Mouse (Mus musculus) layer of hippocampus, postnatal 10 days (tissue): Measurements from ENCODE around the gene Tec. TPM values are rescaled to one million over a fixed set of nuclear protein-coding genes. Genes with fewer than 3 reads are reported as not detected.
A peak's percentile ranks its signal among the peaks of the same experiment; 100 is the strongest.

Experiments used
- DNase-seq, 2 experiments: peaks; one replicate each; pipeline ENCODE4 v3.0.0; 2021; ENCODE audit warnings: low spot score in 2 of 2
- long read RNA-seq: library from polyadenylated mRNA; stranded (forward); transcript quantifications from one replicate; pipeline ENCODE4 v2.0.0, GENCODE M21; 2023
- total RNA-seq, 2 experiments: library from RNA; stranded (reverse); gene quantifications; 2 replicates each; pipeline ENCODE4 v1.2.3; 2021

The Tec gene
- 1 to 10 TPM; 2.1 to 2.4 TPM for total RNA-seq
- long read RNA-seq, result 0 reads

- peak; percentile 78 to 87 for DNase-seq
Measured at GRCm38 (mm10) chr5:72868091-72868875, at the start of gene Tec. Tec (minus strand) TSS chr5:72868483.

- DNase-seq, result no peak
Measured at GRCm38 (mm10) chr5:72916851-72917250, 48.6 kb upstream of the Tec start.

- DNase-seq, result no peak
Measured at GRCm38 (mm10) chr5:72916048-72916447, 47.8 kb upstream of the Tec start.

GRCm38 (mm10) chr5:72914633-72915561 lies 46.6 kb upstream of the Tec start:
- peak; percentile 59 to 71 for DNase-seq

- DNase-seq, result peak; percentile 97 to 98
Measured at GRCm38 (mm10) chr5:72913648-72914557, 45.6 kb upstream of the Tec start, which contains the start of gene Slain2. Slain2 (plus strand) TSS chr5:72914304.

GRCm38 (mm10) chr5:72911284-72911683 lies 43.0 kb upstream of the Tec start:
- DNase-seq, result no peak

- DNase-seq, result no peak
Measured at GRCm38 (mm10) chr5:72910373-72910772, 42.1 kb upstream of the Tec start.

GRCm38 (mm10) chr5:72909363-72909762 lies 41.1 kb upstream of the Tec start:
- DNase-seq, result no peak

GRCm38 (mm10) chr5:72908324-72908936 lies 40.1 kb upstream of the Tec start:
- no peak for DNase-seq

- DNase-seq, result no peak
Measured at GRCm38 (mm10) chr5:72907402-72907801, 39.1 kb upstream of the Tec start.

GRCm38 (mm10) chr5:72904903-72905790 lies 36.9 kb upstream of the Tec start:
- no peak for DNase-seq

- DNase-seq, result no peak
Measured at GRCm38 (mm10) chr5:72902876-72903516, 34.7 kb upstream of the Tec start.

- no peak for DNase-seq
Measured at GRCm38 (mm10) chr5:72902312-72902711, 34.0 kb upstream of the Tec start.

- no peak for DNase-seq
Measured at GRCm38 (mm10) chr5:72901866-72902265, 33.6 kb upstream of the Tec start.

GRCm38 (mm10) chr5:72899255-72899654 lies 31.0 kb upstream of the Tec start:
- DNase-seq, result no peak

GRCm38 (mm10) chr5:72897998-72898397 lies 29.7 kb upstream of the Tec start:
- DNase-seq, result no peak

GRCm38 (mm10) chr5:72896478-72897279 lies 28.4 kb upstream of the Tec start:
- no peak for DNase-seq

GRCm38 (mm10) chr5:72895261-72895660 lies 27.0 kb upstream of the Tec start:
- no peak for DNase-seq
